Mouse (Mus musculus): ENCODE measurements around the gene Krt9. TPM values are rescaled to one million over a fixed set of nuclear protein-coding genes. Genes with fewer than 3 reads are reported as not detected.

The Krt9 gene
- polyA plus RNA-seq, 1 experiment from 2014 or later: not detected

- TF ChIP-seq CTCF (IDR thresholded peaks at IDR 0.05; ENCODE audit: low read depth): no peak
- Histone ChIP-seq H3K4me3 (ENCODE audit: low read depth, low read length) (no peak overlapping the region), H3K4me1 (ENCODE audit: insufficient read depth) (no peaks in the 10 kb centered on the region), H3K27me3 (ENCODE audit: insufficient read depth, low read length) (no peaks in the 10 kb centered on the region), H3K27ac (ENCODE audit: low read depth) (no peak overlapping the region), H3K36me3 (replicated peaks; ENCODE audit: insufficient read depth, low read length) (no peaks in the 10 kb centered on the region), H3K4me2 (ENCODE audit: low read depth, low read length) (no peak overlapping the region), H3K9ac (replicated peaks) (no peak overlapping the region), H3K9me3 (ENCODE audit: low read length) (no peaks in the 10 kb centered on the region)
- ATAC-seq (no peak), DNase-seq (no peak)
- 60% methylated on average over 6 of the region's 6 CpGs for WGBS (ENCODE audit: insufficient replicate concordance)
Measured at GRCm38 (mm10) chr11:100157908-100158477, 35.1 kb downstream of the Krt9 start.

GRCm38 (mm10) chr11:100157331-100157730, 35.7 kb downstream of the Krt9 start:
- Histone ChIP-seq H3K27me3 (ENCODE audit: insufficient read depth, low read length) (no peaks in the 10 kb centered on the region), H3K9ac (replicated peaks) (no peak overlapping the region), H3K9me3 (ENCODE audit: low read length) (no peaks in the 10 kb centered on the region), H3K4me3 (ENCODE audit: low read depth, low read length) (no peak overlapping the region), H3K36me3 (replicated peaks; ENCODE audit: insufficient read depth, low read length) (no peaks in the 10 kb centered on the region), H3K27ac (ENCODE audit: low read depth) (no peak overlapping the region), H3K4me2 (ENCODE audit: low read depth, low read length) (no peak overlapping the region), H3K4me1 (ENCODE audit: insufficient read depth) (no peaks in the 10 kb centered on the region)
- TF ChIP-seq EP300 (IDR thresholded peaks at IDR 0.05; ENCODE audit: low read depth): no peak
- no peak for TF ChIP-seq CTCF (IDR thresholded peaks at IDR 0.05; ENCODE audit: low read depth)
- no peak for DNase-seq
- 62% methylated on average over 3 of the region's 3 CpGs for WGBS (ENCODE audit: insufficient replicate concordance)
- ATAC-seq: no peak

- Histone ChIP-seq H3K9me3 (ENCODE audit: low read length) (no peaks in the 10 kb centered on the region), H3K9ac (replicated peaks) (no peak overlapping the region), H3K4me2 (ENCODE audit: low read depth, low read length) (no peak overlapping the region), H3K27ac (ENCODE audit: low read depth) (no peak overlapping the region), H3K27me3 (ENCODE audit: insufficient read depth, low read length) (no peaks in the 10 kb centered on the region), H3K4me1 (ENCODE audit: insufficient read depth) (no peaks in the 10 kb centered on the region), H3K4me3 (ENCODE audit: low read depth, low read length) (no peak overlapping the region), H3K36me3 (replicated peaks; ENCODE audit: insufficient read depth, low read length) (no peaks in the 10 kb centered on the region)
- ATAC-seq (no peak), DNase-seq (no peak)
- TF ChIP-seq CTCF (IDR thresholded peaks at IDR 0.05; ENCODE audit: low read depth) (no peak), EP300 (IDR thresholded peaks at IDR 0.05; ENCODE audit: low read depth) (no peak)
- WGBS (ENCODE audit: insufficient replicate concordance): 67% methylated on average over 8 of the region's 8 CpGs
Measured at GRCm38 (mm10) chr11:100155497-100156255, 37.4 kb downstream of the Krt9 start.

- Histone ChIP-seq H3K27ac (ENCODE audit: low read depth) (no peak within 1 kb of the TSS), H3K4me2 (ENCODE audit: low read depth, low read length) (no peak within 1 kb of the TSS), H3K9ac (replicated peaks) (no peak within 1 kb of the TSS), H3K4me3 (ENCODE audit: low read depth, low read length) (no peak within 1 kb of the TSS), H3K36me3 (replicated peaks; ENCODE audit: insufficient read depth, low read length) (no peaks in the 10 kb centered on the region), H3K9me3 (ENCODE audit: low read length) (no peaks in the 10 kb centered on the region), H3K27me3 (ENCODE audit: insufficient read depth, low read length) (peaks cover 22% of the 10 kb centered on the region), H3K4me1 (ENCODE audit: insufficient read depth) (no peaks in the 10 kb centered on the region)
- no peak for ATAC-seq
- TF ChIP-seq EP300 (IDR thresholded peaks at IDR 0.05; ENCODE audit: low read depth): no peak
- TF ChIP-seq CTCF (IDR thresholded peaks at IDR 0.05; ENCODE audit: low read depth): no peak
- DNase-seq: no peak
- WGBS (ENCODE audit: insufficient replicate concordance): 61% methylated on average over 9 of the region's 9 CpGs
Measured at GRCm38 (mm10) chr11:100148615-100149330, 44.3 kb downstream of the Krt9 start, which contains the start of gene Krt19. Krt19 (minus strand) TSS chr11:100148665.

- ATAC-seq (no peak), DNase-seq (no peak)
- Histone ChIP-seq H3K27me3 (ENCODE audit: insufficient read depth, low read length) (peaks cover 22% of the 10 kb centered on the region), H3K4me1 (ENCODE audit: insufficient read depth) (no peaks in the 10 kb centered on the region), H3K9me3 (ENCODE audit: low read length) (no peaks in the 10 kb centered on the region), H3K9ac (replicated peaks) (no peak overlapping the region), H3K4me2 (ENCODE audit: low read depth, low read length) (no peak overlapping the region), H3K27ac (ENCODE audit: low read depth) (no peak overlapping the region), H3K4me3 (ENCODE audit: low read depth, low read length) (no peak overlapping the region), H3K36me3 (replicated peaks; ENCODE audit: insufficient read depth, low read length) (no peaks in the 10 kb centered on the region)
- TF ChIP-seq CTCF (IDR thresholded peaks at IDR 0.05; ENCODE audit: low read depth) (no peak), EP300 (IDR thresholded peaks at IDR 0.05; ENCODE audit: low read depth) (no peak)
- WGBS (ENCODE audit: insufficient replicate concordance): 51% methylated on average over 5 of the region's 5 CpGs
Measured at GRCm38 (mm10) chr11:100147566-100148353, 45.3 kb downstream of the Krt9 start.

All from liver, postnatal 0 days (tissue).